Mouse (Mus musculus) embryonic facial prominence, embryonic 14.5 days (tissue): Measurements from ENCODE around the gene Gm45623. TPM values are rescaled to one million over a fixed set of nuclear protein-coding genes. Genes with fewer than 3 reads are reported as not detected.
A peak's percentile ranks its signal among the peaks of the same experiment; 100 is the strongest.

ENCODE experiments used
- ATAC-seq: fragments of 200-750 bp; cut with Nextera tagmentation; 2 replicates; pipeline ENCODE4 v1.8.0; 2017; ENCODE audit warnings: low read depth, moderate number of reproducible peaks, moderate TSS enrichment
- DNase-seq: peaks from one replicate; pipeline ENCODE4 v3.0.0-alpha.2; 2015; ENCODE audit warnings: low spot score
- H3K27ac ChIP-seq: fragments of 300-500 bp; sonication (generic); replicated peaks from 2 replicates; pipeline ENCODE4 v1.5.1; 2014; ENCODE audit warnings: low read depth, mild to moderate bottlenecking, low read length, moderate library complexity
- H3K27me3 ChIP-seq: fragments of 300-500 bp; sonication (generic); replicated peaks from 2 replicates; pipeline ENCODE4 v1.6.1; 2014; ENCODE audit warnings: low read length; ENCODE audit not compliant: control insufficient read depth, insufficient read depth
- H3K36me3 ChIP-seq: fragments of 300-500 bp; sonication (generic); 2 replicates; pipeline ENCODE4 v1.6.1; 2014; ENCODE audit warnings: low read length, mixed read lengths; ENCODE audit not compliant: control insufficient read depth, insufficient read depth
- H3K4me1 ChIP-seq: fragments of 300-500 bp; sonication (generic); 2 replicates; pipeline ENCODE4 v1.6.1; 2014; ENCODE audit warnings: antibody characterized with exemption, low read length; ENCODE audit not compliant: control insufficient read depth, insufficient read depth
- H3K4me2 ChIP-seq: fragments of 300-500 bp; sonication (generic); 2 replicates; pipeline ENCODE4 v1.6.1; 2014; ENCODE audit warnings: low read depth, mild to moderate bottlenecking, low read length, moderate library complexity, mixed read lengths
- H3K4me3 ChIP-seq: fragments of 300-500 bp; sonication (generic); 2 replicates; pipeline ENCODE4 v1.5.1; 2014; ENCODE audit warnings: low read depth, mild to moderate bottlenecking, low read length
- H3K9ac ChIP-seq: fragments of 300-500 bp; sonication (generic); 2 replicates; pipeline ENCODE4 v1.6.1; 2014; ENCODE audit warnings: low read depth, mild to moderate bottlenecking, low read length, moderate library complexity, mixed read lengths
- H3K9me3 ChIP-seq: fragments of 300-500 bp; sonication (generic); 2 replicates; pipeline ENCODE4 v1.6.1; 2016; ENCODE audit warnings: low read length; ENCODE audit not compliant: control insufficient read depth
- WGBS: fragments of 180-500 bp; shearing (Covaris S2); extraction: QIAGEN DNeasy Blood & Tissue Kit; methylation state at CpG from one replicate; pipeline ENCODE4 v1.1.7; 2014; 5-methylcytosine and 5-hydroxymethylcytosine counted together
- polyA plus RNA-seq: library from polyadenylated mRNA; unstranded; fragments of >200 nt; fragmentation: Nextera tagmentation; extraction: Ambion mirVana; gene quantifications from 2 replicates; pipeline ENCODE4 v1.2.1, GENCODE M21; 2014

Gene Gm45623
- 0.49 and 0.79 TPM in 2 replicates for polyA plus RNA-seq

DNA sequence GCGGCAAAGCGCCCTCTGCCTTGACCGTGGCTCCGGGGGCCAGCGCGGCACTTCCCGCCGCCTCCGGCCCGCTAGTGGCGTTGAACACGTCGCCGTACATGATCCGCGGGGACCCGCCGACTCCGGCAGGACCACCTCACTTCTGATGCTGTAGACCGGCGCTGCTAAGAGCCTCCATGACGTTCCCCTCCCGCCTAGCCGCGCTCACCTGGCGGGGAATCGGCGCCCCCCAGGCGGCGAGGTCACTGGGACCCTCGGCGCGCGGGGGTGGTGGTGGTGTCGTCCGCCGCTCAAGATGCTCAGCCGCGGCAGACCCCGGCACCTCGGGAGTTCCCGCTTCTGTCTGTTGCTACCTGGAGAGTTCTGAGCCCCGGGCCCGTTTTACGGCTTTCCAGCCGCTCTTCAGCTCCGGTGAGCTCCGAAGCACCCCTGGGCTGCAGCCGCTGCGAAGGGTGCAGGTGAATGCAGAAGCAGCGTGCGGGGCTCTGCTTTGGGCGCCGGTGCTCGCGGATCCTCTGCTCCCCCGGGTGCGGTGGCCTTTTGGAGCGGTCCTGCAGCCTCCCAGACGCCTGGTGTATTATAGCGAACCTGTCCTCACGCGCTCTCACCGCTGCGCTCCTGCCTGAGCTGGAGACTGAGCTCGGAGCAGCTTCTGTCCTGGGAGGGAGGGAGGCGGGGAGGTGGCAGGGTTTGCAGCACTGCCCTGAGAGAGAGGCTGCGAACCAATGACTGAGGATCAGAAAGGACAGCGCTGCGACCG is at the start of gene Gm45623:
TSS of gene Gm45623 (minus strand) at position 636 of the 760 bp plus-strand sequence.
- ATAC-seq, result peak; percentile 30; the same call in 1 of the 2 replicates
- WGBS, result 1% methylated on average over 29 of the region's 71 CpGs
- Histone ChIP-seq H3K9ac (peak within 1 kb of the TSS; percentile 65), H3K9me3 (no peaks in the 10 kb centered on the region), H3K4me2 (peak within 1 kb of the TSS; percentile 98), H3K4me1 (peaks cover 18% of the 10 kb centered on the region), H3K4me3 (peak within 1 kb of the TSS; percentile 52), H3K27me3 (peaks cover 49% of the 10 kb centered on the region), H3K36me3 (no peaks in the 10 kb centered on the region), H3K27ac (no peak within 1 kb of the TSS)
- no peak for DNase-seq

- H3K9ac ChIP-seq, result no peak overlapping the region
- no peak overlapping the region for H3K4me2 ChIP-seq
- H3K27me3 ChIP-seq, result no peaks in the 10 kb centered on the region
- no peaks in the 10 kb centered on the region for H3K36me3 ChIP-seq
- H3K9me3 ChIP-seq, result no peaks in the 10 kb centered on the region
- H3K27ac ChIP-seq, result no peak overlapping the region
- DNase-seq (no peak), ATAC-seq (no peak)
- WGBS, result 88% methylated on average over 7 of the region's 7 CpGs
- peaks cover 5% of the 10 kb centered on the region; the same call in 1 of the 2 replicates for H3K4me1 ChIP-seq
- H3K4me3 ChIP-seq, result no peak overlapping the region
These were observed 43.8 kb upstream of the Gm45623 start for GRCm38 (mm10) chr13:56797459-56797858.

- H3K9ac ChIP-seq, result no peak overlapping the region
- H3K27me3 ChIP-seq, result no peaks in the 10 kb centered on the region
- H3K4me1 ChIP-seq, result peaks cover 5% of the 10 kb centered on the region; the same call in 1 of the 2 replicates
- ATAC-seq (no peak), DNase-seq (no peak)
- H3K4me3 ChIP-seq, result no peak overlapping the region
- 69% methylated on average over 7 of the region's 7 CpGs for WGBS
- H3K9me3 ChIP-seq, result no peaks in the 10 kb centered on the region
- no peak overlapping the region for H3K4me2 ChIP-seq
- H3K27ac ChIP-seq, result no peak overlapping the region
- H3K36me3 ChIP-seq, result no peaks in the 10 kb centered on the region
These were observed 41.9 kb upstream of the Gm45623 start for GRCm38 (mm10) chr13:56795501-56795900.

GRCm38 (mm10) chr13:56794441-56794840 is 40.8 kb upstream of the Gm45623 start:
- Histone ChIP-seq H3K4me2 (no peak overlapping the region), H3K9me3 (no peaks in the 10 kb centered on the region), H3K9ac (no peak overlapping the region), H3K27me3 (no peaks in the 10 kb centered on the region), H3K4me3 (no peak overlapping the region), H3K4me1 (peaks cover 5% of the 10 kb centered on the region; the same call in 1 of the 2 replicates), H3K27ac (no peak overlapping the region), H3K36me3 (no peaks in the 10 kb centered on the region)
- ATAC-seq (no peak), DNase-seq (no peak)
- WGBS, result 45% methylated on average over 7 of the region's 7 CpGs

- H3K4me3 ChIP-seq, result no peak overlapping the region
- H3K4me2 ChIP-seq, result no peak overlapping the region
- no peak overlapping the region for H3K27ac ChIP-seq
- ATAC-seq (no peak), DNase-seq (no peak)
- 78% methylated on average over 3 of the region's 3 CpGs for WGBS
- H3K27me3 ChIP-seq, result no peaks in the 10 kb centered on the region
- no peaks in the 10 kb centered on the region for H3K9me3 ChIP-seq
- peaks cover 5% of the 10 kb centered on the region; the same call in 1 of the 2 replicates for H3K4me1 ChIP-seq
- no peaks in the 10 kb centered on the region for H3K36me3 ChIP-seq
- H3K9ac ChIP-seq, result no peak overlapping the region
These were observed 39.2 kb upstream of the Gm45623 start for GRCm38 (mm10) chr13:56792844-56793243.

DNA sequence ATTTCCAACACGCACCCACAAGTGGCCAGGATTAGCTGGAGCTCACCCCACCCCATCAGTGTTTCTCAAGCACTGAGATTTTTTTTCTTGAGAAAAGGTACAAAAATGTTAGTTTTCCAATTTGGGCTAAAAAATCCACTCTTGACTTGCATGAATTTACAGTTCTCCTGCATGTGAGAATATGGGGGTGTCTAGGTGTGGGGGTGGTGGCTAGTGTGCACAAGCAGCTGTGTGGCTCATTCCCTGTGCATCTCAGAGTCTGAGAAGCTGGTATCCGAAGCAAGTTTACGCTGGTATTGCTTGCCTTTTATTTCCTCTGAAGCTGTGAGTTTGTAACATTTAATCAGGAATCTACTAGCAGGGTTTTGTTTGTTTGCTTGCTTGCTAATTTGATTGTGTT is 37.1 kb upstream of the Gm45623 start:
- DNase-seq (no peak), ATAC-seq (no peak)
- no peak overlapping the region for H3K27ac ChIP-seq
- H3K4me2 ChIP-seq, result no peak overlapping the region
- H3K27me3 ChIP-seq, result no peaks in the 10 kb centered on the region
- H3K36me3 ChIP-seq, result no peaks in the 10 kb centered on the region
- H3K9ac ChIP-seq, result no peak overlapping the region
- 90% methylated on average over 3 of the region's 3 CpGs for WGBS
- no peaks in the 10 kb centered on the region for H3K9me3 ChIP-seq
- H3K4me1 ChIP-seq, result peaks cover 5% of the 10 kb centered on the region; the same call in 1 of the 2 replicates
- no peak overlapping the region for H3K4me3 ChIP-seq

DNA sequence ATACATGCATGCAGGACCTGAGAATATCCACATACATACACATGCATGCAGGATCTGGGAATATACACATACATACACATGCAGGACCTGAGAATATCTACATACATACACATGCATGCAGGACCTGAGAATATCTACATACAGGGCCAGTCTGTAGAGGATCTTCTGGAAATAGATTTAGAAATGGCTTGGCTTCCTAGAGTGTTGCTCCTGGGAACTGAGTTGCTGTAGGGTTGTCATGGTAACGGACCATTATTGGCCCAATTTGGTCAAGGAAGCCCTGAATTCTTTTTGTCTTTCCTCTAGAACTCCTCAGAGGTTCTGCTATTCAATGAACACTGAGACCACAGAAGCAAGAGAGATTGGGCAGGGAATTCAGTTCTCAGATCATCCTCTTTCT is 29.0 kb upstream of the Gm45623 start:
- DNase-seq (no peak), ATAC-seq (no peak)
- Histone ChIP-seq H3K4me1 (no peaks in the 10 kb centered on the region), H3K9me3 (no peaks in the 10 kb centered on the region), H3K9ac (no peak overlapping the region), H3K4me2 (no peak overlapping the region), H3K4me3 (no peak overlapping the region), H3K27ac (no peak overlapping the region), H3K27me3 (no peaks in the 10 kb centered on the region), H3K36me3 (no peaks in the 10 kb centered on the region)
- 87% methylated on average over 1 of the region's 1 CpGs for WGBS

DNA sequence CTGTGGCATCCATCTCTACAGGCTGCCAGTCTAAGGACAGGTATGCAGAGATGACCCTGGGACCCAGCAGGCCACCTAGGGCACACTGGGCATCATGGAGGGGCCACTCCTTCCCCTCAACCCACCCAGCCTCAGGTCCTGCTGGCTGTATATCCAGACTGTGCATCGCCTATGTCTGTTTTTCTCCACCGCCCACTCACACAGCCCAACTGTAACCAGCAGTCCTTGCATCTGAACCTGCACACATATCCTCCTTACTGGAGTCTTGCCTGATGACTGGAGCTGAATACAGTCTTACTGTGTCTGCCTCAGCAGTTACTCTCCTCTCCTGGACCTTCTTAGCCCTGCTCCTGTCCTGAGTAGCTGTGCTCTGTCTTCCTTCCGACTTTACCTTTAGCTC is 28.1 kb upstream of the Gm45623 start:
- ATAC-seq (no peak), DNase-seq (no peak)
- Histone ChIP-seq H3K9ac (no peak overlapping the region), H3K4me2 (no peak overlapping the region), H3K9me3 (no peaks in the 10 kb centered on the region), H3K4me3 (no peak overlapping the region), H3K36me3 (no peaks in the 10 kb centered on the region), H3K27me3 (no peaks in the 10 kb centered on the region), H3K27ac (no peak overlapping the region), H3K4me1 (no peaks in the 10 kb centered on the region)
- 85% methylated on average over 3 of the region's 3 CpGs for WGBS
